In the genomic region with DNA sequence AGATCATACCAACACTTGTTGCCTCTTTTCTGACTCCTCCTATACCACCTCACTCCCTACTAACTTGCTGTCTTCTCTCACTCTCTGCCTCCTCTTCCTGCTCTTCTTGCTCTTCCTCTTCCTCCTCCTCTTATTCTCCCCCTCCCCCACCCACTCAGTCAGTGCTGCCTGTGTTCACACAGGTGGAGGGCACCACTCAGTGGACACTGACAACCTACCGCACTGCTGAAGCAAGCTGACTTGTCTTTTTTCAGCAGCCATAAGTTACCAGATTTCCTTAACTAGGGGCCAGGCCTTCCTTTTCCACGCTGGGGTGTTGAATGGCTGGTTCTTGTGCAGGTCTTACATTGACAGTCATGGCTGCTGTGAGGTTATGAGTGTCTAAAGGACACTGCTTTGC, we compare ENCODE assay signal across 22 mouse cellular contexts.
"Had no signal": no experiment of that assay in that cellular context is flagged by ENCODE, and none has a peak within 500 bp of the region (broad histone marks: within the 10 kb centered on the region; RNA-seq: fewer than 3 reads in every experiment).

No protein-coding gene starts in this region.

- H3K9ac ChIP-seq: limb, embryonic 13.5 days; liver, embryonic 15.5 days; neural tube, embryonic 12.5 days; neural tube, embryonic 15.5 days had no signal

- H3K4me2 ChIP-seq: limb, embryonic 13.5 days; liver, embryonic 15.5 days; midbrain, embryonic 11.5 days; neural tube, embryonic 12.5 days; neural tube, embryonic 15.5 days had no signal

- H3K27ac ChIP-seq: kidney, postnatal 0 days; layer of hippocampus, adult 2 months; limb, embryonic 10.5 days; limb, embryonic 13.5 days; liver, embryonic 15.5 days; neural tube, embryonic 12.5 days; neural tube, embryonic 15.5 days had no signal

- DNase-seq: kidney, adult 11 months; kidney, adult 9 months; kidney, postnatal 25 days; layer of hippocampus, adult 9-11 months; lung, adult 2 months; lung, postnatal 14 days; lung, postnatal 4 days; midbrain, embryonic 14.5 days; retina, postnatal 1 day; right cerebral cortex, postnatal 25 days; spleen, adult 18-20 months; thymus, adult 2 months; thymus, postnatal 14 days; thymus, postnatal 4 days had no signal

- H3K4me3 ChIP-seq: layer of hippocampus, adult 2 months; limb, embryonic 10.5 days; limb, embryonic 13.5 days; liver, embryonic 15.5 days; neural tube, embryonic 12.5 days; neural tube, embryonic 15.5 days had no signal

- H3K9me3 ChIP-seq: limb, embryonic 10.5 days; limb, embryonic 13.5 days; liver, embryonic 15.5 days; neural tube, embryonic 12.5 days; neural tube, embryonic 15.5 days had no signal

- H3K36me3 ChIP-seq: liver, embryonic 15.5 days had no signal

- H3K27me3 ChIP-seq: limb, embryonic 13.5 days; liver, embryonic 15.5 days; neural tube, embryonic 12.5 days; neural tube, embryonic 15.5 days had no signal

- H3K4me1 ChIP-seq: liver, embryonic 15.5 days; neural tube, embryonic 12.5 days; neural tube, embryonic 15.5 days had no signal
